Mouse (Mus musculus): ENCODE data around the gene Entpd1.

The Entpd1 gene

DNA sequence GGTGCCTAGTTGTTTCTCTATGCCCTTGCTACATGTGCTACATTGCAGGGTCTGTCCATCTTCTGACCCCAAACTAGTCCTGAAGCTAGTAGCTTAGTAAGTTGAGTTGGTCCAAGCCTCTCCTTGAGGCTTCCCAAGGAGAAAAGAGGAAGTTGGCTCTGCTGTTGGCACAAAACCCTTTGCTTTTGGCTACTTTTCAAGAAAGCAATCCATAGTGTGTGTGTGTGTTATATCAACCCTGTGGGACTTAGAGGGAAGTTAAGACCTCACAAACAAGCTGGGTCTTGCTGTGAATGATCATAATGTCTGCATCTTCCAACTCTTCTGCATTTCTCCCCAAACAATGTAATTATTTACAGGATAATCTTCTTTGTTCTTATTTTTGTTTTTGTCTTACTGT is 16.8 kb downstream of the Entpd1 start:
- no peak for DNase-seq (ENCODE audit: low spot score in 2 of 2)

DNA sequence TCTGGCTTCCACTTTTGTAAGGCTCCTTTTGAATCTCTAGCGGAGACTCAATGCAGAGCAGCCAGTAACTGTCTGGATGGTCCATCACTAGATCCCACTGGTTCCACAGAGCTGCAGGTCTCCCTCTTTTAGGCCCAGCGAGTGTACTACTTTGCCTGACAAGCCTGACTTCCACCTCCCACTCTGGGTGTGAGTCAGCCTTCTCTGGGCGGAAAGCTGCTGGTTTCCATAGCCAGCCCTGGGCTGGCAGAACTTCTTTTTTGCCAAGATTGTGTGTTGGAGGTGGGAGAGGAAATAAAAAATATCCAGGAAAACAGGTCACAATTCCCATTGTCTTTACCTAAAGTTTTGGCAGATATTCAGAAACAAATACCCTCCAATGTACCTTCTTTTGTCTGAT is 17.9 kb downstream of the Entpd1 start:
- no peak for DNase-seq (ENCODE audit: low spot score in 2 of 2)

GRCm38 (mm10) chr19:40630606-40631005 is 18.4 kb downstream of the Entpd1 start:
- no peak for DNase-seq (ENCODE audit: low spot score in 2 of 2)

- no peak for DNase-seq (ENCODE audit: low spot score in 2 of 2)
Measured at GRCm38 (mm10) chr19:40632193-40632592, 20.0 kb downstream of the Entpd1 start.

GRCm38 (mm10) chr19:40632668-40633067 is 20.5 kb downstream of the Entpd1 start:
- no peak for DNase-seq (ENCODE audit: low spot score in 2 of 2)

DNA sequence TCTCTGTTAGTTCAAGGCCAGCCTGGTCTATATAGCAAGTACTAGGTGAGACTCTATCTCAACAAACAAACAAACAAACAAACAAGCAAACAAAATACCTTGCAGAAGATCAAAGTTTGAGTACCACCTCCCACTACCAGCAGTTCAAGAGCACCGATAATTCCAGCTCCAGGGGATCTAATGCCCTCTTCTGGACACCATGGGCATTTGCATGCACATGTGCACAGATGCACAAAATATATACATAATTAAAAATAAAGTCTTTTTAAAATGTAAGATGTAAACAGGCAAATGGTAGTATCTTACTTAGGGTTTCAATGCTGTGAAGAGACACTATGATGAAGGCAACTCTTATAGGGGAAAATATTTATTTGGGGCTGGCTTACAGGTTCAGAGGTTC is 21.0 kb downstream of the Entpd1 start:
- no peak for DNase-seq (ENCODE audit: low spot score in 2 of 2)

DNA sequence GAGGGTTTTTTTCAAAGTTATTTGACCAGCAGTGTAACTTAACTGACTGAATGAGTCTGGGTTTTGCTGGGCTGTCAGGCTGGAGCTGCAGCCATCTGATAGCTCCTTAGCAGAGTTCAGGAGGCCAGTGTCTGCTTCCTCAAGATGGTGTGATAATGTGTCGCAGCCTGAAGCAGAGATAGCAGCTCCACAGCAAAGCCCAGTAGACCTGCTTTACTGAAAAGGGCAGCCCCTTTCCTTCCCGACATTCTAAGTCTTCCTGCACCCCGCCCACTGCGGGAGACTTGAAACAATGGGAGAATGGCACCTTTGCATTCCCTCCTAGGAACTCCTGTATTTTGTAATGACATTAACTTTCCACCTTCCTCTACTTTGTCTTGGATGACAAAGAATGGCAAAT is 24.9 kb downstream of the Entpd1 start:
- no peak for DNase-seq (ENCODE audit: low spot score in 2 of 2)

GRCm38 (mm10) chr19:40637601-40638000 is 25.4 kb downstream of the Entpd1 start:
- DNase-seq (ENCODE audit: low spot score in 2 of 2), result no peak

- DNase-seq (ENCODE audit: low spot score in 2 of 2), result no peak
Measured at GRCm38 (mm10) chr19:40638582-40638981, 26.4 kb downstream of the Entpd1 start.

GRCm38 (mm10) chr19:40639729-40640304 is 27.7 kb downstream of the Entpd1 start:
- DNase-seq (ENCODE audit: low spot score in 2 of 2), result no peak

- DNase-seq (ENCODE audit: low spot score in 2 of 2), result no peak
Measured at GRCm38 (mm10) chr19:40640799-40641198, 28.6 kb downstream of the Entpd1 start.

DNA sequence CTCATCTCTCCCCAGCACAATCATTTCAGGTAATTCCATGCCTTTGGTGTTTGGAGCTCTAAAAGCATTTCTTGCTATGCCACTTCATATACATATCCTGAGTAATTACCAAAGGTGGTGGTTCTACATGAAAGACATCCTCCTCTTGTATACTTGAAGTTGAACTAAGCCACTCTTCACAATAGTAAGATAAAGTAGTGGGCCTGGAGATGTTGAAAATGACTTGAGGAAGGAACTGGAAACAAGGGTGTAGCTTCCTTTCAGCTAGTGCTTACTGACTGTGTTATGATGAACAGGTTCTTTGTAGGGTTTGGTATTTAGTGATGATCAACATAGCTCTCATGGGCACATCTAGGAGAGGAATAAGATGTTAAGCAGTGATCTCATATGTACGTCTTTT is 31.7 kb downstream of the Entpd1 start:
- DNase-seq (ENCODE audit: low spot score in 2 of 2), result no peak

GRCm38 (mm10) chr19:40646379-40646778 is 34.2 kb downstream of the Entpd1 start:
- DNase-seq (ENCODE audit: low spot score in 2 of 2), result no peak

DNA sequence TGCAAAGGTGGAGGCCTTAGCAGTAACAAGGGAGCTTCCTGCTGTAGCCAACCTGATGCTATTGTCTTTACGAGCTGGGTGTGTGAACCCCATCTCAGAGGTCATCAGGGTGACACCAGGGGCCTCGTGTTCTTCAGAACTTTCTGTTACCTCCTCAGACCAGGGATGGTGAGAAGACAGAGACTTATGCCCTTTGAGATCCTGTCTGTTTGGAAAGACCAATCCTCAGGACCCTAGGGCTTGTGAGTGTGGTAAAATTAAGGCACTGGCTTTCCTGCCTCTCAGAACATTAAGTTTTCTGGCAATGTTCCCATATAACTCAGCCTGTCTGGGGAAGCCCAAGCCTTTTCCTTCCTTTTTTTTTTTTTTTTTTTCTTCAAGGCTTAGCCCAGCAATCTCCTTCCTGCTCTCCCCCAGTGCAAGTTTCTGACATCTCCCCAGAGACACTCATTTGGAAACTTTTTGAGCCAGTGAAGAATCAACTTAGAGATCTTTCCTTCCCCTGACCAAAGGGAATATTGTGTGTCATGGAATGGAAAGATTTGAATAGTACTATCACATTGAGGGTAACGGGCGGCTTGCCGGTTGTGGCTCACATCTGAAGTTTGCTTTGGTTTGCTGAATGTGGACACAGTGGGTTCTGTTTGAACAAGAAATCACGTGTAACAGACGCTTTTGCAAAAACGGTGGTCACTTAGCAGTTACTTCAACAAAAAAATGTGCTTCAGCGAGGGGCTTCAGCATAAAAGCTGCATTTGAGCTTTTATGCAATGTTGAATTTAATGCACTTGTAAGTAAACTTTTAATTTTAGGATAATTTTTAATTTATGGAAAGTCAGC is 35.4 kb downstream of the Entpd1 start:
- no peak for DNase-seq (ENCODE audit: low spot score in 2 of 2)

DNA sequence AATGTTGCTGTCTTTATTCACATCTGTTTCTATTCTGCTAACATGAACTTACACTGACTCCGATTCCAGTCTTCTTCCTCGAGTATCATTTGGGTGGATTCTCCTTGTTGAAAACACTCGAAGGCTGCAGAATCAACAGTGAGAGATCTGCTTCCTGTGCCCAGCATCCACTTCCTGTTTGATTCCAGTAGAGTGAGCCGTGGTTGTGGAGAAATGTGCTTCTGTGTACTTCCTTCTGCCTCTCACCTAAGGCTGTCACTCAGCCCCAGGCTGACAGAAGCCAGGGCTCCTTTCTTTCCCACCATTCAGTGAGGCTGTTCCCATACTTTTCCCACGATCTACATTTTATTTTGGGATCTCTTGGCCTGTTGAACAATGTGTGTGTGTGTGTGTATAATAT is 37.9 kb downstream of the Entpd1 start:
- no peak for DNase-seq (ENCODE audit: low spot score in 2 of 2)

- no peak for DNase-seq (ENCODE audit: low spot score in 2 of 2)
Measured at GRCm38 (mm10) chr19:40656207-40656606, 44.0 kb downstream of the Entpd1 start.

DNA sequence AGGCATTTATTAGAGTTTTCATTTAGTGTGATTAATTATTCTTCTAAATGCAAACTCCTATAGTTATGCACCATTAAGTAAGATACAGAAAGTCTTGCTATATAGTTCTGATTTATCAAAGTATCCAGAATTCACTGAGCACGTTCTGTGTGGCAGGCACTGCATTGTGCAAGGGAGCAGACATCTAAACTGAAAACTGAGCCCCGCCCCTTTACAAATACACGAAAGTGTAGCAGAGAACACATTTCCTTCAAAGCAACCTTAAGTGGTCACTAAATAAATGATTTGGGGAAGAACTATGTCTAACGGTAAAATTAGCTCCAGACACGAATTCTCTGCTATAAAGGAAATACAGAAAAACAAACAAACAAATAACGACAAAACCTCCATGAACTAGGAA is 46.1 kb downstream of the Entpd1 start:
- no peak for DNase-seq (ENCODE audit: low spot score in 2 of 2)

DNA sequence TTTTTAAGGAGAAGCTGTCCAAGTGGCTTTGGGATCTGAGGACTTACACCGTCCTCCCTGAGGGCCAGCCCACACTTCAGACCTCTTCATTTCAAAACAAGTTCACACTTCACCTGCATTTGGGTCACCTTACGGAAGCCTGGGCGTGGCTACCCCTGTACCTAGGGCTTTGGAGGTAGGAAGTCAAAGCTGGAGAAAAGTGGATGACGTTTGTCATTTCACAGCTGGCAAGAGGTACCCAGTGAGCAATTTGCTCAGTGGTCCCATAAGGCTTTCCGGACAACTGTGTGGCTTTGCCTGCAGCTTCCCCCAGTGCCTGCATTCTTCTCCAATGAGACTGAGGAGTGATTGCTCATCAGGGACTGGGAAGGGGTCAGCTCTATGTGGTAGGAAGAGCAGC is 46.8 kb downstream of the Entpd1 start:
- DNase-seq (ENCODE audit: low spot score in 2 of 2), result no peak

GRCm38 (mm10) chr19:40659651-40660478 is 47.7 kb downstream of the Entpd1 start:
- no peak for DNase-seq (ENCODE audit: low spot score in 2 of 2)

- no peak for DNase-seq (ENCODE audit: low spot score in 2 of 2)
Measured at GRCm38 (mm10) chr19:40660510-40660909, 48.3 kb downstream of the Entpd1 start.

GRCm38 (mm10) chr19:40661108-40661507 is 48.9 kb downstream of the Entpd1 start:
- DNase-seq (ENCODE audit: low spot score in 2 of 2), result no peak

GRCm38 (mm10) chr19:40661874-40662273 is 49.7 kb downstream of the Entpd1 start:
- no peak for DNase-seq (ENCODE audit: low spot score in 2 of 2)

- no peak for DNase-seq (ENCODE audit: low spot score in 2 of 2)
Measured at GRCm38 (mm10) chr19:40662727-40663126, 50.6 kb downstream of the Entpd1 start.
